Mouse (Mus musculus) C2C12 (cell line): ENCODE data around the gene Hectd4. TPM values are rescaled to one million over a fixed set of nuclear protein-coding genes. Genes with fewer than 3 reads are reported as not detected.

Source experiments
- H3K27me3 ChIP-seq: one replicate; pipeline ENCODE4 v1.6.1; 2011; ENCODE audit not compliant: control insufficient read depth, insufficient read depth, insufficient read length
- H3K36me3 ChIP-seq: one replicate; pipeline ENCODE4 v1.6.1; 2011; ENCODE audit not compliant: control insufficient read depth, insufficient read depth
- H3K4me3 ChIP-seq: one replicate; pipeline ENCODE4 v1.5.1; 2011; ENCODE audit warnings: mild to moderate bottlenecking, control low read depth; ENCODE audit not compliant: poor library complexity, insufficient read depth, severe bottlenecking
- H3K79me2 ChIP-seq: one replicate; pipeline ENCODE4 v1.6.1; 2011; ENCODE audit not compliant: control insufficient read depth, insufficient read depth
- H3K79me3 ChIP-seq: one replicate; pipeline ENCODE4 v1.6.1; 2011; ENCODE audit warnings: low read depth, control low read depth
- H3ac ChIP-seq: one replicate; pipeline ENCODE3; 2011; ENCODE audit warnings: low read depth; ENCODE audit not compliant: control insufficient read depth, insufficient read length
- CEBPB ChIP-seq: IDR thresholded peaks from one replicate; pipeline ENCODE4 v1.6.1; 2011; ENCODE audit warnings: low read depth, mild to moderate bottlenecking, control low read depth, moderate library complexity
- CTCF ChIP-seq: IDR thresholded peaks from one replicate; pipeline ENCODE4 v1.5.1; 2011; ENCODE audit not compliant: control insufficient read depth, insufficient read depth, insufficient read length
- FOSL1 ChIP-seq: IDR thresholded peaks from one replicate; pipeline ENCODE4 v1.8.0; 2011; ENCODE audit warnings: mild to moderate bottlenecking, low read length; ENCODE audit not compliant: poor library complexity, insufficient read depth, severe bottlenecking
- MAX ChIP-seq: IDR thresholded peaks from one replicate; pipeline ENCODE4 v1.6.1; 2011; ENCODE audit warnings: mild to moderate bottlenecking, control low read depth
- MYOD1 ChIP-seq: IDR thresholded peaks from one replicate; pipeline ENCODE4 v1.6.1; 2011; ENCODE audit warnings: low read depth; ENCODE audit not compliant: control insufficient read depth, insufficient read length
- MYOG ChIP-seq: IDR thresholded peaks from one replicate; pipeline ENCODE4 v1.6.1; 2011; ENCODE audit not compliant: control insufficient read depth, insufficient read length; ENCODE audit errors: extremely low read depth
- USF1 ChIP-seq: IDR thresholded peaks from one replicate; pipeline ENCODE4 v1.6.1; 2011; ENCODE audit warnings: low read depth, mild to moderate bottlenecking, control low read depth, moderate library complexity
- polyA plus RNA-seq: library from polyadenylated mRNA; unstranded; fragments of >200 nt; fragmentation: generic; extraction: Trizol; gene quantifications from one replicate; pipeline ENCODE4 v1.2.1, GENCODE M21; 2012; ENCODE audit warnings: missing spikeins

Hectd4 gene
- polyA plus RNA-seq, 1 experiment, result 5.4 TPM

- peaks cover 33% of the 10 kb centered on the region for H3K79me2 ChIP-seq
- H3ac ChIP-seq, result no peak overlapping the region
- TF ChIP-seq FOSL1, result no peak
- TF ChIP-seq MYOD1, result no peak
- no peak overlapping the region for H3K4me3 ChIP-seq
- peaks cover 3% of the 10 kb centered on the region for H3K36me3 ChIP-seq
- no peaks in the 10 kb centered on the region for H3K27me3 ChIP-seq
- H3K79me3 ChIP-seq, result peaks cover 6% of the 10 kb centered on the region
These were observed 29.7 kb downstream of the Hectd4 start for GRCm38 (mm10) chr5:121249693-121250092.

GRCm38 (mm10) chr5:121251813-121252212 lies 31.8 kb downstream of the Hectd4 start:
- TF ChIP-seq FOSL1, result no peak
- no peak for TF ChIP-seq MAX
- Histone ChIP-seq H3K27me3 (no peaks in the 10 kb centered on the region), H3K4me3 (no peak overlapping the region), H3ac (no peak overlapping the region), H3K36me3 (peaks cover 3% of the 10 kb centered on the region), H3K79me2 (peaks cover 20% of the 10 kb centered on the region), H3K79me3 (peaks cover 3% of the 10 kb centered on the region)

GRCm38 (mm10) chr5:121253816-121254497 lies 33.9 kb downstream of the Hectd4 start:
- Histone ChIP-seq H3K79me3 (peaks cover 3% of the 10 kb centered on the region), H3K79me2 (peaks cover 11% of the 10 kb centered on the region), H3K27me3 (no peaks in the 10 kb centered on the region), H3K36me3 (peaks cover 4% of the 10 kb centered on the region), H3K4me3 (no peak overlapping the region), H3ac (no peak overlapping the region)
- TF ChIP-seq MYOG, result no peak
- TF ChIP-seq USF1, result no peak
- no peak for TF ChIP-seq CEBPB
- no peak for TF ChIP-seq MYOD1
- TF ChIP-seq CTCF, result no peak
- no peak for TF ChIP-seq MAX
- TF ChIP-seq FOSL1, result no peak

- TF ChIP-seq FOSL1, result no peak
- H3K79me2 ChIP-seq, result peaks cover 11% of the 10 kb centered on the region
These were observed 35.0 kb downstream of the Hectd4 start for GRCm38 (mm10) chr5:121254977-121255376.

GRCm38 (mm10) chr5:121261806-121262205 lies 41.8 kb downstream of the Hectd4 start:
- no peaks in the 10 kb centered on the region for H3K79me2 ChIP-seq
- TF ChIP-seq MYOD1, result no peak
- no peak for TF ChIP-seq CEBPB
- TF ChIP-seq USF1, result no peak
- TF ChIP-seq MAX, result no peak
- TF ChIP-seq CTCF, result no peak
- no peak for TF ChIP-seq FOSL1
- no peak for TF ChIP-seq MYOG
- H3K79me3 ChIP-seq, result no peaks in the 10 kb centered on the region
- no peak overlapping the region for H3ac ChIP-seq
- peaks cover 13% of the 10 kb centered on the region for H3K36me3 ChIP-seq
- H3K4me3 ChIP-seq, result no peak overlapping the region
- no peaks in the 10 kb centered on the region for H3K27me3 ChIP-seq

More at GRCm38 (mm10) chr5:121254977-121255376, 35.0 kb downstream of the Hectd4 start:
- no peak overlapping the region for H3K4me3 ChIP-seq
- peaks cover 2% of the 10 kb centered on the region for H3K79me3 ChIP-seq
- H3ac ChIP-seq, result no peak overlapping the region
- H3K36me3 ChIP-seq, result peaks cover 4% of the 10 kb centered on the region
- no peaks in the 10 kb centered on the region for H3K27me3 ChIP-seq

GRCm38 (mm10) chr5:121262415-121262814 lies 42.4 kb downstream of the Hectd4 start:
- no peaks in the 10 kb centered on the region for H3K79me2 ChIP-seq
- no peak overlapping the region for H3K4me3 ChIP-seq
- no peaks in the 10 kb centered on the region for H3K27me3 ChIP-seq
- no peak overlapping the region for H3ac ChIP-seq
- no peak for TF ChIP-seq CTCF
- TF ChIP-seq MYOD1, result no peak
- TF ChIP-seq USF1, result no peak
- no peak for TF ChIP-seq CEBPB
- TF ChIP-seq MAX, result no peak
- no peak for TF ChIP-seq FOSL1
- no peak for TF ChIP-seq MYOG
- H3K36me3 ChIP-seq, result peaks cover 16% of the 10 kb centered on the region
- H3K79me3 ChIP-seq, result no peaks in the 10 kb centered on the region
